Mouse (Mus musculus) stomach, postnatal 0 days (tissue): ENCODE results near the gene Gm19345. TPM values are rescaled to one million over a fixed set of nuclear protein-coding genes. Genes with fewer than 3 reads are reported as not detected.

ENCODE experiments used
- ATAC-seq: fragments of 200-750 bp; cut with Nextera tagmentation; 2 replicates; pipeline ENCODE4 v1.8.0; 2017; ENCODE audit not compliant: low FRiP score, low TSS enrichment
- DNase-seq: peaks from one replicate; pipeline ENCODE4 v3.0.0-alpha.2; 2016; ENCODE audit warnings: low spot score
- H3K27ac ChIP-seq: fragments of 300-500 bp; sonication (generic); replicated peaks from 2 replicates; pipeline ENCODE4 v1.5.1; 2014; ENCODE audit warnings: mild to moderate bottlenecking, control low read depth
- H3K27me3 ChIP-seq: fragments of 300-500 bp; sonication (generic); 2 replicates; pipeline ENCODE4 v1.6.1; 2014; ENCODE audit warnings: low read length; ENCODE audit not compliant: control insufficient read depth, insufficient read depth
- H3K36me3 ChIP-seq: fragments of 300-500 bp; sonication (generic); 2 replicates; pipeline ENCODE4 v1.6.1; 2014; ENCODE audit warnings: low read length, mixed read lengths; ENCODE audit not compliant: control insufficient read depth, insufficient read depth
- H3K4me1 ChIP-seq: fragments of 300-500 bp; sonication (generic); replicated peaks from 2 replicates; pipeline ENCODE4 v1.6.1; 2014; ENCODE audit warnings: antibody characterized with exemption; ENCODE audit not compliant: control insufficient read depth, insufficient read depth
- H3K4me2 ChIP-seq: fragments of 300-500 bp; sonication (generic); replicated peaks from 2 replicates; pipeline ENCODE4 v1.6.1; 2014; ENCODE audit warnings: low read depth, mild to moderate bottlenecking, control low read depth, moderate library complexity
- H3K4me3 ChIP-seq: fragments of 300-500 bp; sonication (generic); 2 replicates; pipeline ENCODE4 v1.5.1; 2014; ENCODE audit warnings: low read depth, low read length, control low read depth
- H3K9ac ChIP-seq: fragments of 300-500 bp; sonication (generic); 2 replicates; pipeline ENCODE4 v1.6.1; 2014; ENCODE audit warnings: mild to moderate bottlenecking, low read length, control low read depth, mixed read lengths
- H3K9me3 ChIP-seq: fragments of 300-500 bp; sonication (generic); 2 replicates; pipeline ENCODE4 v1.6.1; 2016; ENCODE audit warnings: low read length; ENCODE audit not compliant: control insufficient read depth
- CTCF ChIP-seq: IDR thresholded peaks from 2 replicates; pipeline ENCODE4 v1.5.1; 2016; ENCODE audit warnings: antibody characterized with exemption, low read depth, mild to moderate bottlenecking, moderate library complexity
- EP300 ChIP-seq: optimal IDR thresholded peaks from 2 replicates; pipeline ENCODE3; 2016; ENCODE audit warnings: antibody characterized with exemption
- WGBS: fragments of 180-500 bp; shearing (Covaris S2); extraction: QIAGEN DNeasy Blood & Tissue Kit; methylation state at CpG from one replicate; pipeline ENCODE4 v1.1.7; 2014; 5-methylcytosine and 5-hydroxymethylcytosine counted together
- polyA plus RNA-seq: library from polyadenylated mRNA; unstranded; fragments of >200 nt; fragmentation: Nextera tagmentation; extraction: Ambion mirVana; gene quantifications from 2 replicates; pipeline ENCODE4 v1.2.1, GENCODE M21; 2015

Gm19345 gene
- 0.29 and 0.41 TPM in 2 replicates for polyA plus RNA-seq

DNA sequence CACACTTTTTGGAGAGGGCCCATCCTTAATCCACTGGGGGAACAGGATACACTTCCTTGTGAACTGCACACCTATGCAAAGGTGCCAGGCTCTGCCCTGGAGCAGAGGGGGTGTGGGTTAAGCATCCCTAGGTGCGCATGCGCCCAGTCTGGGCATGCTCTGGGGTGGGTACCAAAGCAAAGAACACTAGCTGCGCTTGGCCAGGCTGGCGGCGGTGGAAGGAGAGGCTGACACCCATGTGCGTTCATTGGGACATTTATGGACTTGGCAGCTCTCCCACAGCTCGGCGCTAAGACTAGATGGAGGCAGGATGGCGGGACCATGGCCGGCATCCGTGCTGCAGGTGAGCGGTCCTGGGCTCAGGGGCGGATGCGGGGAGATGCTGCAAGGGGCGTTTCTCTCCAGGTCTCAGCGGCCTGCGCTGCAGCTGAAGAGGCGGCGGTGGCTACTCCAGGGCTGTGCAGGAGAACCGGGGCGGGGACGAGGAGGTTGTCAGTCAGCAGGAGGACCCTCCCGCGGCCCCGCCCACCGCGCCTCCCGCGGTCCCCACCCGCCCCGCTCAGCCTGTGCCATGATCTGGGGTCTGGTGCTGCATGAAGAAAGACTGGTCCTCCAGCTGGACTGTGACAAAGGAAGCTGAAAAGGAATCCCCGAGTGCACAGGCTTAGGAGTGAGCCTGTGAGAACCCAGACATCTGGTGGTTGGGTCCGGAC, at the start of gene Gm19345:
Gene Gm19345 (plus strand): TSS at position 146 of the 713 bp plus-strand sequence.
- Histone ChIP-seq H3K4me3 (peak within 1 kb of the TSS; percentile 4; the same call in 1 of the 2 replicates), H3K4me1 (no peaks in the 10 kb centered on the region), H3K4me2 (peak within 1 kb of the TSS; percentile 38), H3K9me3 (no peaks in the 10 kb centered on the region), H3K27ac (no peak within 1 kb of the TSS), H3K9ac (0 out of 2 replicates have a peak within 1 kb of the TSS, but pooled peaks have one; percentile 41), H3K27me3 (no peaks in the 10 kb centered on the region), H3K36me3 (no peaks in the 10 kb centered on the region)
- 4% methylated on average over 24 of the region's 33 CpGs for WGBS
- TF ChIP-seq CTCF (no peak), EP300 (no peak)
- ATAC-seq (peak; percentile 39), DNase-seq (peak; percentile 46)

DNA sequence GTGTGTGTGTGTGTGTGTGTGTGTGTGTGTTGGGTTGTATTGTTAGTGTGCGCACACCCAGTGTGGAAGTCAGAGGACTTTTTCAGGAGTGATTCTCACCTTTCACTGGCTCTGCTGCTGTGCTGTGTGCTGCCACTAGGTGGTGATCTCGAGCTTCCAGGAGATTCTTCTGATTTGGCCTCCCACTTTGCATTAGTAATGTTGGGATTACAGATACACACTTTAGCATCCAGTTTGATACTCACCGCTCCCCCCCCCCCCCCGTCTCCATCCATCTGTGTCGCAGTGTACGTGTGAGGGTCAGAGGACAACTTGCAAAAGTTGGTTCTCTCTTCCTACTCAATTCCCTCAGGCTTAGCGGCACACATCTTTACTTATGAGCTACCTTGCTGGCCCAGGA, 48.8 kb upstream of the Gm19345 start:
- Histone ChIP-seq H3K4me2 (no peak overlapping the region), H3K36me3 (no peaks in the 10 kb centered on the region), H3K27me3 (no peaks in the 10 kb centered on the region), H3K4me1 (no peaks in the 10 kb centered on the region), H3K9ac (no peak overlapping the region), H3K9me3 (no peaks in the 10 kb centered on the region), H3K27ac (no peak overlapping the region), H3K4me3 (no peak overlapping the region)
- TF ChIP-seq EP300 (no peak), CTCF (peak; percentile 94)
- ATAC-seq (peak; percentile 21; the same call in 1 of the 2 replicates), DNase-seq (peak; percentile 82)
- 22% methylated on average over 5 of the region's 7 CpGs for WGBS

DNA sequence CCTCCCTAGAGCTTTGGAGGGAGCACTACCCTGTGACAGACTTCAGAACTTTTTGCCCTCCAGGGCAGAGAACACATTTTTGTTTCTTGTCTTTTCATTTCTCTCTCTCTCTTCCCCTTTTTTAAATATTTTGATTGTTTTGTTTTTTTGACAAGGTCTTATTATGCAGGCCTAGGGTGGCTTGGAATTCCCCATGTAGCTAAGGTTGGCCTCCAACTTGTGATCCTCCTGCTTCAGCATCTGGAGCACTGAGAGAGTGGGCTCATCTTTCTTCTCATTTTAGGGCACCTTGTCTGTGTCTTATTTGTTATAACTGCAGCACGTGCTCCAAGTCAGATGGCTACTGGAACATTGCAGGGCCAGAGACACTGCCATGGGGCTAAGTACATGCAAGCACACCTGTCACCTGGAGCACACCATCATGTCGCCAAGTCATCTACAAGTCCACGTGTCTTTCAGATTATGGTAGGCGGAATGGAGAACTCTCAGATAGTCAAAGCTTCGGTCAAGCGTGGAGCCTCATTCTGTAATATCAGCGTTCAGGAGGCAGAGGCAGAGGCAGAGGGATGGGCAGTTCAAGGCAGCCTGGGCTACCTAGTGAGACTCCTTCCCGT, 45.3 kb upstream of the Gm19345 start:
- Histone ChIP-seq H3K9me3 (no peaks in the 10 kb centered on the region), H3K4me2 (no peak overlapping the region), H3K9ac (no peak overlapping the region), H3K36me3 (0 out of 2 replicates have a peak, but pooled peaks cover 4% of the 10 kb centered on the region), H3K4me3 (no peak overlapping the region), H3K4me1 (no peaks in the 10 kb centered on the region), H3K27ac (no peak overlapping the region), H3K27me3 (no peaks in the 10 kb centered on the region)
- TF ChIP-seq EP300 (no peak), CTCF (no peak)
- ATAC-seq (no peak), DNase-seq (no peak)
- 80% methylated on average over 8 of the region's 8 CpGs for WGBS

DNA sequence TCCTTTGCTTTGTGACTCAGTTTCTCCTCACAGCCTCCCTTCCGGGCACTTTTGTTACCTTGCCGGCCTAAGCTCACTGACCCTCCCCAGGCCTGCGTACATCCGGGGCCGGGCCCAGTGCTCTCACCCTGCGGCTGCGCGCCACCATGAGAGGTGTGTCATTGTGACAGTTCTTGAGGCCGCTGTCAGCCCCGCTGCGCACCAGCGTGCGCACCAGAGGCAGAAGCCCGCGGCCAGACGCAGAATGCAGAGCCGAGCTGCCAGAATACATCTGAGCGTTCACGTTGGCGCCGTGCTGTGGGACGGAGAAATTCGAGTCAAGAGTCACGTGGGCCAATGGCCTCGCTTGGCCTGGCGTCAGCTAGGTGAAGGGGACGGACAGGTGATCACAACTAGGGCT, 42.4 kb upstream of the Gm19345 start:
- Histone ChIP-seq H3K27ac (no peak overlapping the region), H3K4me2 (no peak overlapping the region), H3K4me1 (no peaks in the 10 kb centered on the region), H3K27me3 (no peaks in the 10 kb centered on the region), H3K4me3 (no peak overlapping the region), H3K9ac (no peak overlapping the region; the same call in 1 of the 2 replicates), H3K9me3 (no peaks in the 10 kb centered on the region), H3K36me3 (0 out of 2 replicates have a peak, but pooled peaks cover 4% of the 10 kb centered on the region)
- 38% methylated on average over 27 of the region's 27 CpGs for WGBS
- TF ChIP-seq EP300 (no peak), CTCF (no peak)
- ATAC-seq (no peak), DNase-seq (no peak)

DNA sequence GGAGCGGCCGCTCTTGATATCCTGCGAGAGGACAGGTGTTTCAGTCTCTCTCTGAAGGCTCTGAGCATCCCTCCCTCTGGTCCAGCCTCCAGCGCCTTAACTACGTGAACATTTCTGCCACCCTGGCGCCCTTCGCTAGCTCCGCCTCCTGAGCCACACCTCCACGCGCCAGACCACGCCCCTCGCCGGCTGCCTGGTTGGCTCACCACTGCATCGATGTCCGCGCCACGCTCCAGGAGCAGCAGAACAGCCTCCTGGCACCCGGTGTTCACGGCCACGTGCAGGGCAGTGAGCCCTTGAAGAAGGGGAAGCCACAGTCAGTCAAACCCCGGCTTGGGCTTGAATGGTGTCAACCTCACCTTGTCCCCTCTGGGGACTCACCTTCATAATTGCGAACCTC, 40.7 kb upstream of the Gm19345 start:
- no peak overlapping the region for H3K27ac ChIP-seq
- DNase-seq (peak; percentile 81), ATAC-seq (peak; percentile 66)
- H3K4me3 ChIP-seq = 0 out of 2 replicates have a peak overlapping the region, but pooled peaks have one; percentile 10
- H3K27me3 ChIP-seq = no peaks in the 10 kb centered on the region
- no peak overlapping the region; the same call in 1 of the 2 replicates for H3K9ac ChIP-seq
- WGBS = 15% methylated on average over 21 of the region's 22 CpGs
- no peak for TF ChIP-seq EP300
- no peak for TF ChIP-seq CTCF
- no peaks in the 10 kb centered on the region for H3K4me1 ChIP-seq
- peak overlapping the region; percentile 17; the same call in 1 of the 2 replicates for H3K4me2 ChIP-seq
- no peaks in the 10 kb centered on the region for H3K9me3 ChIP-seq
- H3K36me3 ChIP-seq = 0 out of 2 replicates have a peak, but pooled peaks cover 4% of the 10 kb centered on the region
